Comparison of ENCODE assay signal across 11 mouse cellular contexts in the genomic region with DNA sequence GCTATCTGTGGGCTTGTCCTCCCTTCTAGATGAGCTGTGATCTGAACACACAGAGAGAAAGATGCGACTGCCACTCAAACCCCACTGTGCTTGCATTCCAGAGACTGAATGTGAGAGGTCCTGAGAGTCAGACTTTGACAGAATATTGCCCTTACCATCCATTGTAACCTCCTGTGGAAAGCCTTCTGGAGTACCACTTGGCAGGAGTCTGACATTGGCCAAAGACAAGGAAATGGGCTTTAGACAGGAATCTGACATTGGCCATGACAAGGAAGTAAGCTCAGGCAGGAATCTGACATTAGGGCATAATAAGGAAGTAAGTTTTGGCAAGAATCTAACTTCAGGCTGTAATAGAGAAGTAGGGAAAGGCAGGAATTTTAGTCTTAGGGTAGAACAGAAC.
DNase-seq lines count a peak whose midpoint lies in the region; ATAC-seq and TF ChIP-seq lines count a peak whose summit lies in the region.
"Had no signal": no experiment of that assay in that cellular context is flagged by ENCODE, and none has a peak within 500 bp of the region (broad histone marks: within the 10 kb centered on the region; RNA-seq: fewer than 3 reads in every experiment).

No protein-coding gene starts in this region.

- H3K36me3 ChIP-seq in forebrain, embryonic 10.5 days (replicated peaks): no peaks in the 10 kb centered on the region
- no peaks in the 10 kb centered on the region for H3K36me3 ChIP-seq in forebrain, embryonic 11.5 days (ENCODE audit: control insufficient read depth, insufficient read depth, low read length)
- no peaks in the 10 kb centered on the region for H3K36me3 ChIP-seq in kidney, adult 2 months (ENCODE audit: control insufficient read depth, insufficient read depth, low read length)
- H3K36me3 ChIP-seq in midbrain, embryonic 12.5 days: no peaks in the 10 kb centered on the region
- H3K36me3 ChIP-seq: G1E; hindbrain, embryonic 15.5 days had no signal

- H3K4me2 ChIP-seq in forebrain, embryonic 11.5 days (ENCODE audit: low read depth, low read length, severe bottlenecking): no peak overlapping the region
- H3K4me2 ChIP-seq in midbrain, embryonic 12.5 days (replicated peaks): no peak overlapping the region

- no peaks in the 10 kb centered on the region for H3K27me3 ChIP-seq in forebrain, embryonic 10.5 days (ENCODE audit: poor library complexity, severe bottlenecking)
- no peaks in the 10 kb centered on the region for H3K27me3 ChIP-seq in forebrain, embryonic 11.5 days (ENCODE audit: control insufficient read depth, insufficient read depth, low read length)
- H3K27me3 ChIP-seq in kidney, adult 2 months (replicated peaks; ENCODE audit: control insufficient read depth, insufficient read depth, low read length): no peaks in the 10 kb centered on the region
- no peaks in the 10 kb centered on the region for H3K27me3 ChIP-seq in midbrain, embryonic 12.5 days
- H3K27me3 ChIP-seq: hindbrain, embryonic 15.5 days had no signal

- WGBS in forebrain, embryonic 10.5 days: 67% methylated on average over 1 of the region's 1 CpGs
- 68% methylated on average over 1 of the region's 1 CpGs for WGBS in forebrain, embryonic 11.5 days
- 95% methylated on average over 1 of the region's 1 CpGs for WGBS in kidney, adult 2 months
- 50% methylated on average over 1 of the region's 1 CpGs for WGBS in midbrain, embryonic 12.5 days

- no peak for TF ChIP-seq POLR2A in kidney, adult 2 months (IDR thresholded peaks at IDR 0.05; ENCODE audit: low read depth, low read length)

- no peak for ATAC-seq in forebrain, embryonic 11.5 days (replicated peaks; ENCODE audit: low FRiP score)
- ATAC-seq in midbrain, embryonic 12.5 days (ENCODE audit: low FRiP score, low read depth): no peak

- H3K9ac ChIP-seq in forebrain, embryonic 11.5 days (ENCODE audit: low read length): no peak overlapping the region
- no peak overlapping the region for H3K9ac ChIP-seq in midbrain, embryonic 12.5 days (replicated peaks)
- H3K9ac ChIP-seq: hindbrain, embryonic 15.5 days had no signal

- DNase-seq in forebrain, embryonic 10.5 days (ENCODE audit: extremely low spot score, low spot score): no peak
- DNase-seq in forebrain, embryonic 11.5 days (ENCODE audit: low spot score): no peak
- peak; percentile 19 for DNase-seq in kidney, adult 2 months
- DNase-seq in kidney, postnatal 36 days: no peak
- no peak for DNase-seq in layer of hippocampus, adult 9-11 months
- DNase-seq in thymus, postnatal 4 days: no peak
- DNase-seq: cerebellum, postnatal 10 days had no signal

- no peaks in the 10 kb centered on the region for H3K9me3 ChIP-seq in forebrain, embryonic 10.5 days
- no peaks in the 10 kb centered on the region for H3K9me3 ChIP-seq in forebrain, embryonic 11.5 days (ENCODE audit: control insufficient read depth, low read length)
- H3K9me3 ChIP-seq in midbrain, embryonic 12.5 days: no peaks in the 10 kb centered on the region
- H3K9me3 ChIP-seq: G1E; hindbrain, embryonic 15.5 days had no signal

- no peak overlapping the region for H3K4me3 ChIP-seq in forebrain, embryonic 10.5 days
- no peak overlapping the region for H3K4me3 ChIP-seq in forebrain, embryonic 11.5 days (ENCODE audit: low read depth, low read length)
- no peak overlapping the region for H3K4me3 ChIP-seq in kidney, adult 2 months (ENCODE audit: insufficient read depth, low read depth, low read length)
- H3K4me3 ChIP-seq in brown adipose tissue, adult 24 weeks (ENCODE audit: insufficient read depth, low read depth, low read length): no peak overlapping the region
- H3K4me3 ChIP-seq in midbrain, embryonic 12.5 days: no peak overlapping the region
- H3K4me3 ChIP-seq: hindbrain, embryonic 15.5 days had no signal

- H3K4me1 ChIP-seq in forebrain, embryonic 10.5 days: peaks cover 43% of the 10 kb centered on the region
- H3K4me1 ChIP-seq in forebrain, embryonic 11.5 days (replicated peaks; ENCODE audit: control insufficient read depth, insufficient read depth, low read length): peaks cover 18% of the 10 kb centered on the region
- H3K4me1 ChIP-seq in kidney, adult 2 months (ENCODE audit: control insufficient read depth, insufficient read depth, low read length): no peaks in the 10 kb centered on the region
- peaks cover 9% of the 10 kb centered on the region for H3K4me1 ChIP-seq in brown adipose tissue, adult 24 weeks (ENCODE audit: control insufficient read depth, insufficient read depth, insufficient read length, low read length)
- peaks cover 29% of the 10 kb centered on the region for H3K4me1 ChIP-seq in midbrain, embryonic 12.5 days

- H3K27ac ChIP-seq in forebrain, embryonic 10.5 days: peak overlapping the region; percentile 92
- no peak overlapping the region; the same call in 1 of the 2 replicates for H3K27ac ChIP-seq in forebrain, embryonic 11.5 days (ENCODE audit: low read depth, low read length)
- H3K27ac ChIP-seq in kidney, adult 2 months (ENCODE audit: insufficient read depth, low read depth, low read length): no peak overlapping the region
- H3K27ac ChIP-seq in brown adipose tissue, adult 24 weeks (replicated peaks; ENCODE audit: low read depth, low read length): 0 out of 2 replicates have a peak overlapping the region, but pooled peaks have one; percentile 13
- H3K27ac ChIP-seq in midbrain, embryonic 12.5 days (replicated peaks): peak overlapping the region; percentile 90

- TF ChIP-seq CTCF in kidney, adult 2 months (conservative IDR thresholded peaks at IDR 0.05; ENCODE audit: insufficient read depth, insufficient read length, low read depth, low read length): no peak

Comparison
In these comparisons a context has a peak if more than half of its experiments do, and no peak if none do; other contexts are left out.
1. H3K27ac ChIP-seq: peak in forebrain, embryonic 10.5 days (single experiment), brown adipose tissue, adult 24 weeks (single experiment) and midbrain, embryonic 12.5 days (single experiment); none in forebrain, embryonic 11.5 days (single experiment) and kidney, adult 2 months (single experiment).